ENCODE assay signal across 11 mouse cellular contexts in the genomic region with DNA sequence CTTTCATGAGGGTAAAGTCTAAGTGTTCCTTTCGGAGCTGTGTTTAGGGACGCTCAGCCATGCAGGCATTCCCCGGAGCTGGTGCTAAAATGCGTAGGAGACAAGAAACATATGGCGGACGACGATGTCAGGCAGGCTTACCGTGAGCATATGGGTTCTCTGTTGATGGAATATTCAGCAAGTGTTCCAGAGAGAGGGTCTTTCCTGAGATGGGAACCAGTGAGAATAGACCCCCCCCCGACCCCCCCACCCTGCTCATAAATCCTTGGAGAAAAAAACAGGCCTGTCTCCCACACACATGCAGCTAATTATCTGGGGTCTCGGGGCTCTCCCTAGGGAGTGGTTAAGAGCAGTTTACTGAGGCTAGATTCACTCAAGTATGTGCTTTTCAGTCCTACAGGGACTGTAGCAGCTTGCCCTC.
DNase-seq lines count a peak whose midpoint lies in the region; ATAC-seq lines count a peak whose summit lies in the region.
"Had no signal": no experiment of that assay in that cellular context is flagged by ENCODE, and none has a peak within 500 bp of the region (broad histone marks: within the 10 kb centered on the region; RNA-seq: fewer than 3 reads in every experiment).

No protein-coding gene starts in this region.

- H3K9ac ChIP-seq in embryonic facial prominence, embryonic 14.5 days (ENCODE audit: low read depth, low read length), result no peak overlapping the region

- H3K4me3 ChIP-seq in embryonic facial prominence, embryonic 14.5 days (ENCODE audit: low read depth, low read length), result no peak overlapping the region

- ATAC-seq in embryonic facial prominence, embryonic 14.5 days (ENCODE audit: low read depth), result no peak

- peak; percentile 5 for DNase-seq in kidney, adult 18-20 months
- DNase-seq in kidney, postnatal 25 days, result no peak
- peak; percentile 67 for DNase-seq in embryonic facial prominence, embryonic 14.5 days (ENCODE audit: low spot score)
- DNase-seq in layer of hippocampus, adult 9-10 months (ENCODE audit: low spot score), result peak; percentile 49
- peak; percentile 39 to 65 for DNase-seq in lung, postnatal 4 days
- no peak for DNase-seq in gastrocnemius, adult 18-20 months (ENCODE audit: low spot score)
- DNase-seq in urinary bladder, postnatal 14 days (ENCODE audit: low spot score), result no peak
- DNase-seq in B cell, adult 2 months, result no peak
- DNase-seq: cerebellum, adult 2 months; heart, postnatal 14 days had no signal

- H3K27ac ChIP-seq in embryonic facial prominence, embryonic 14.5 days (replicated peaks; ENCODE audit: low read depth, low read length), result no peak overlapping the region

- H3K27me3 ChIP-seq in embryonic facial prominence, embryonic 14.5 days (replicated peaks; ENCODE audit: control insufficient read depth, insufficient read depth, low read length), result no peaks in the 10 kb centered on the region

- H3K4me1 ChIP-seq in embryonic facial prominence, embryonic 14.5 days (ENCODE audit: control insufficient read depth, insufficient read depth, low read length), result peaks cover 4% of the 10 kb centered on the region; the same call in 1 of the 2 replicates

- H3K4me2 ChIP-seq in embryonic facial prominence, embryonic 14.5 days (ENCODE audit: low read depth, low read length), result no peak overlapping the region
- H3K4me2 ChIP-seq: liver, embryonic 11.5 days had no signal

- no peaks in the 10 kb centered on the region for H3K36me3 ChIP-seq in embryonic facial prominence, embryonic 14.5 days (ENCODE audit: control insufficient read depth, insufficient read depth, low read length)

- no peaks in the 10 kb centered on the region for H3K9me3 ChIP-seq in embryonic facial prominence, embryonic 14.5 days (ENCODE audit: control insufficient read depth, low read length)

- 33% methylated on average over 10 of the region's 10 CpGs for WGBS in embryonic facial prominence, embryonic 14.5 days

Comparison
In these comparisons a context has a peak if more than half of its experiments do, and no peak if none do; other contexts are left out.
1. DNase-seq: peak in kidney, adult 18-20 months (single experiment), embryonic facial prominence, embryonic 14.5 days (single experiment), layer of hippocampus, adult 9-10 months (single experiment) and lung, postnatal 4 days (2 of 2); none in kidney, postnatal 25 days (0 of 2), gastrocnemius, adult 18-20 months (single experiment), urinary bladder, postnatal 14 days (single experiment) and B cell, adult 2 months (0 of 2).